Comparison of ENCODE assay signal across 17 mouse cellular contexts in the genomic region with DNA sequence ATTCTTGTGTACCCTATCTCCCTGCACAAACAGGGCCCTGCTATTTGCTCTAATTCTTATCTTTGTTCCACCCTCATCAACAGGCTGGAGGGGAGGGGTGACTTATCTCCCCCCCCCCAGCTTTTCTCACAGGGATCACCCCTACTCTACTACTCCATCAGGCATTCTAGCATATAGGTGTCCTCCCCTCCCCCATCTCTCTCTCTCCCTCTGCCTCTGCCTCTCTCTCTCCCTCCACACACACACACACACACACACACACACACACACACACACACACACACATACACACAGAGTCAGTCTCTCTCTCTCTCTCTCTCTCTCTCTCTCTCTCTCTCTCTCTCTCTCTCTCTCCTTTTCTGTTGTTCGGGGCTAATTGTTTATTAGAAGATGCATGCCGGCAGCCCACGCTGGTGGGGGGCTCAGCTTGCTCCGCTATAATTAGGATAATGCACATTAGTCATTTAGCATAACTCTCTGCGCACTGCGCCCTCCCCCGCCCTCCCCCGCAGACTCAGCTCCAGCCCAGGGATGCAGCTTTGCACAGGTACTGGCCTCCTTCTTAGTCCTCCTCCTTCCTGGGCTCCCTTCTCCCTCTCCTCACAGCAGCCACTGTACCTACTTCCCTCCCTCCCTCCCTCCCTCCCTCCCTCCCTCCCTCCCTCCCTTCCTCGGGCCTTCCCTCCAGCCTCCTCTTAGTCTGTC. TPM values are rescaled to one million over a fixed set of nuclear protein-coding genes. Genes with fewer than 3 reads are reported as not detected.
A peak's percentile ranks its signal among the peaks of the same experiment; 100 is the strongest.
DNase-seq lines count a peak whose midpoint lies in the region; ATAC-seq and TF ChIP-seq lines count a peak whose summit lies in the region.
"Had no signal": no experiment of that assay in that cellular context is flagged by ENCODE, and none has a peak within 500 bp of the region (broad histone marks: within the 10 kb centered on the region; RNA-seq: fewer than 3 reads in every experiment).

No protein-coding gene starts in this region.

- H3K9ac ChIP-seq in forebrain, embryonic 12.5 days: no peak overlapping the region
- H3K9ac ChIP-seq in hindbrain, embryonic 15.5 days: no peak overlapping the region
- H3K9ac ChIP-seq in midbrain, postnatal 0 days (replicated peaks; ENCODE audit: low read length, poor library complexity, severe bottlenecking): no peak overlapping the region
- H3K9ac ChIP-seq: embryonic facial prominence, embryonic 13.5 days; intestine, embryonic 15.5 days; kidney, embryonic 15.5 days had no signal

- no peaks in the 10 kb centered on the region for H3K9me3 ChIP-seq in forebrain, embryonic 12.5 days
- no peaks in the 10 kb centered on the region for H3K9me3 ChIP-seq in hindbrain, embryonic 15.5 days
- H3K9me3 ChIP-seq in midbrain, postnatal 0 days (ENCODE audit: low read length): no peaks in the 10 kb centered on the region
- H3K9me3 ChIP-seq: embryonic facial prominence, embryonic 13.5 days; intestine, embryonic 15.5 days; kidney, embryonic 15.5 days had no signal

- H3K27ac ChIP-seq in forebrain, embryonic 12.5 days: no peak overlapping the region
- H3K27ac ChIP-seq in hindbrain, embryonic 15.5 days (replicated peaks): no peak overlapping the region
- H3K27ac ChIP-seq in midbrain, postnatal 0 days (ENCODE audit: low read depth, low read length): no peak overlapping the region
- H3K27ac ChIP-seq: embryonic facial prominence, embryonic 13.5 days; intestine, embryonic 15.5 days; kidney, embryonic 15.5 days; left cerebral cortex, adult 2 months had no signal

- H3K4me3 ChIP-seq in forebrain, embryonic 12.5 days (replicated peaks): no peak overlapping the region
- no peak overlapping the region for H3K4me3 ChIP-seq in hindbrain, embryonic 15.5 days
- no peak overlapping the region for H3K4me3 ChIP-seq in midbrain, postnatal 0 days (ENCODE audit: low read depth, low read length)
- H3K4me3 ChIP-seq: embryonic facial prominence, embryonic 13.5 days; intestine, embryonic 15.5 days; kidney, embryonic 15.5 days; left cerebral cortex, adult 2 months had no signal

- H3K27me3 ChIP-seq in forebrain, embryonic 12.5 days: 0 out of 2 replicates have a peak, but pooled peaks cover 3% of the 10 kb centered on the region
- no peaks in the 10 kb centered on the region for H3K27me3 ChIP-seq in hindbrain, embryonic 15.5 days
- no peaks in the 10 kb centered on the region for H3K27me3 ChIP-seq in midbrain, postnatal 0 days (ENCODE audit: insufficient read depth, low read length)
- H3K27me3 ChIP-seq: intestine, embryonic 15.5 days had no signal

- no peaks in the 10 kb centered on the region for H3K36me3 ChIP-seq in forebrain, embryonic 12.5 days (replicated peaks)
- H3K36me3 ChIP-seq in hindbrain, embryonic 15.5 days: no peaks in the 10 kb centered on the region
- H3K36me3 ChIP-seq in midbrain, postnatal 0 days (ENCODE audit: insufficient read depth, low read length): no peaks in the 10 kb centered on the region
- H3K36me3 ChIP-seq: embryonic facial prominence, embryonic 13.5 days; intestine, embryonic 15.5 days; kidney, embryonic 15.5 days had no signal

- H3K4me2 ChIP-seq in forebrain, embryonic 12.5 days: peak overlapping the region; percentile 21; the same call in 1 of the 2 replicates
- no peak overlapping the region for H3K4me2 ChIP-seq in hindbrain, embryonic 15.5 days
- H3K4me2 ChIP-seq in midbrain, postnatal 0 days (ENCODE audit: low read depth, low read length, poor library complexity, severe bottlenecking): no peak overlapping the region
- H3K4me2 ChIP-seq: embryonic facial prominence, embryonic 13.5 days; intestine, embryonic 15.5 days; kidney, embryonic 15.5 days had no signal

- peak; percentile 15 for DNase-seq in layer of hippocampus, adult 9-11 months
- DNase-seq in layer of hippocampus, postnatal 25 days (ENCODE audit: extremely low spot score in 1 of 2, low spot score in 1 of 2): no peak
- DNase-seq in midbrain, postnatal 0 days (ENCODE audit: low spot score): no peak
- no peak for DNase-seq in embryo, embryonic 9.5 days (ENCODE audit: extremely low spot score)
- DNase-seq: cerebellum, postnatal 36 days; heart, postnatal 10 days; lung, adult 2 months; lung, postnatal 4 days had no signal

- TF ChIP-seq CTCF in midbrain, postnatal 0 days (IDR thresholded peaks at IDR 0.05): no peak

- WGBS in forebrain, embryonic 12.5 days: 28% methylated on average over 8 of the region's 9 CpGs
- WGBS in hindbrain, embryonic 15.5 days: 32% methylated on average over 8 of the region's 9 CpGs
- 37% methylated on average over 8 of the region's 9 CpGs for WGBS in midbrain, postnatal 0 days

- H3K4me1 ChIP-seq in forebrain, embryonic 12.5 days: peaks cover 14% of the 10 kb centered on the region
- peaks cover 11% of the 10 kb centered on the region for H3K4me1 ChIP-seq in hindbrain, embryonic 15.5 days (replicated peaks)
- H3K4me1 ChIP-seq in midbrain, postnatal 0 days (ENCODE audit: insufficient read depth, low read length): peaks cover 4% of the 10 kb centered on the region; the same call in 1 of the 2 replicates
- H3K4me1 ChIP-seq: embryonic facial prominence, embryonic 13.5 days had no signal

- peak; percentile 58 for ATAC-seq in forebrain, embryonic 12.5 days (ENCODE audit: low FRiP score)
- ATAC-seq in hindbrain, embryonic 15.5 days (ENCODE audit: low FRiP score, low read depth): peak; percentile 71
- 0 out of 2 replicates have a peak, but pooled peaks have one; percentile 23 for ATAC-seq in midbrain, postnatal 0 days (ENCODE audit: low FRiP score)
- ATAC-seq in granulocyte monocyte progenitor cell, adult 5-6 weeks (replicated peaks; ENCODE audit: poor library complexity, severe bottlenecking): no peak
- ATAC-seq: intestine, embryonic 15.5 days; Patski had no signal

RNA-seq across cellular contexts. Expression of a gene that starts 29.8 kb away (rescaled TPM):
- total RNA-seq in layer of hippocampus, postnatal 25 days (2021): 1 to 10 TPM; 8.4 to 9.8 TPM
- 0.85 and 0.88 TPM in 2 replicates for polyA plus RNA-seq in forebrain, embryonic 12.5 days (2016; fragmentation: Nextera tagmentation; extraction: Ambion mirVana)
- 4.2 and 4.3 TPM in 2 replicates for polyA plus RNA-seq in hindbrain, embryonic 15.5 days (2015; fragmentation: Nextera tagmentation; extraction: Ambion mirVana)
- total RNA-seq in midbrain, postnatal 0 days (2014; rRNA removed): 42.0 and 42.7 TPM in 2 replicates
- polyA plus RNA-seq in midbrain, postnatal 0 days (2015; fragmentation: Nextera tagmentation; extraction: Ambion mirVana): 4.2 and 4.4 TPM in 2 replicates
- total RNA-seq in granulocyte monocyte progenitor cell, adult 5-6 weeks (2014; fragmentation: Nextera tagmentation): not detected in 2 replicates
- total RNA-seq in granulocyte monocyte progenitor cell, adult 5-6 weeks (2017): not detected in 2 replicates
- total RNA-seq: gastrocnemius, adult 8-10 months had no signal

Comparison
In these comparisons a context has a peak if more than half of its experiments do, and no peak if none do; other contexts are left out.
1. RNA of a gene that starts 29.8 kb away (total RNA-seq): 42.0 to 42.7 TPM in midbrain, postnatal 0 days and 8.4 to 9.8 TPM in layer of hippocampus, postnatal 25 days; not detected in granulocyte monocyte progenitor cell, adult 5-6 weeks; every median in the first group is over 4 times any median in the second.